Mouse (Mus musculus) kidney, postnatal 0 days (tissue): ENCODE data around the gene Hddc2. TPM values are rescaled to one million over a fixed set of nuclear protein-coding genes. Genes with fewer than 3 reads are reported as not detected.
A peak's percentile ranks its signal among the peaks of the same experiment; 100 is the strongest.

Experiments used
- ATAC-seq: fragments of 200-750 bp; cut with Nextera tagmentation; replicated peaks from 2 replicates; pipeline ENCODE4 v1.8.0; 2017; ENCODE audit warnings: low read depth, moderate number of reproducible peaks, moderate TSS enrichment, moderate library complexity; ENCODE audit not compliant: low FRiP score
- DNase-seq: peaks from one replicate; pipeline ENCODE4 v3.0.0-alpha.2; 2016; ENCODE audit warnings: low spot score
- H3K27ac ChIP-seq: fragments of 300-500 bp; sonication (generic); 2 replicates; pipeline ENCODE4 v1.5.1; 2014; ENCODE audit warnings: mild to moderate bottlenecking
- H3K27me3 ChIP-seq: fragments of 300-500 bp; sonication (generic); 2 replicates; pipeline ENCODE4 v1.6.1; 2014; ENCODE audit warnings: low read length, mixed read lengths; ENCODE audit not compliant: insufficient read depth
- H3K36me3 ChIP-seq: fragments of 300-500 bp; sonication (generic); 2 replicates; pipeline ENCODE4 v1.6.1; 2014; ENCODE audit warnings: low read length, mixed read lengths; ENCODE audit not compliant: insufficient read depth
- H3K4me1 ChIP-seq: fragments of 300-500 bp; sonication (generic); replicated peaks from 2 replicates; pipeline ENCODE4 v1.6.1; 2014; ENCODE audit warnings: antibody characterized with exemption, low read length, mixed read lengths; ENCODE audit not compliant: insufficient read depth
- H3K4me2 ChIP-seq: fragments of 300-500 bp; sonication (generic); 2 replicates; pipeline ENCODE4 v1.6.1; 2014; ENCODE audit warnings: mild to moderate bottlenecking, low read length, moderate library complexity, mixed read lengths
- H3K4me3 ChIP-seq: fragments of 300-500 bp; sonication (generic); replicated peaks from 2 replicates; pipeline ENCODE4 v1.5.1; 2014; ENCODE audit warnings: low read depth, low read length
- H3K9ac ChIP-seq: fragments of 300-500 bp; sonication (generic); 2 replicates; pipeline ENCODE4 v1.6.1; 2014; ENCODE audit warnings: low read depth, low read length
- H3K9me3 ChIP-seq: fragments of 300-500 bp; sonication (generic); replicated peaks from 2 replicates; pipeline ENCODE4 v1.6.1; 2016; ENCODE audit warnings: low read length, inconsistent platforms, mixed read lengths
- CTCF ChIP-seq: IDR thresholded peaks from 2 replicates; pipeline ENCODE4 v1.5.1; 2016; ENCODE audit warnings: antibody characterized with exemption, low read depth, mild to moderate bottlenecking, moderate library complexity
- WGBS: fragments of 180-500 bp; shearing (Covaris S2); extraction: QIAGEN DNeasy Blood & Tissue Kit; methylation state at CpG from one replicate; pipeline ENCODE4 v1.1.7; 2014; 5-methylcytosine and 5-hydroxymethylcytosine counted together
- polyA plus RNA-seq: library from polyadenylated mRNA; unstranded; fragments of >200 nt; fragmentation: Nextera tagmentation; extraction: Ambion mirVana; gene quantifications from 2 replicates; pipeline ENCODE4 v1.2.1, GENCODE M21; 2015

The Hddc2 gene
- polyA plus RNA-seq, 1 experiment from 2014 or later = 96.4 TPM

DNA sequence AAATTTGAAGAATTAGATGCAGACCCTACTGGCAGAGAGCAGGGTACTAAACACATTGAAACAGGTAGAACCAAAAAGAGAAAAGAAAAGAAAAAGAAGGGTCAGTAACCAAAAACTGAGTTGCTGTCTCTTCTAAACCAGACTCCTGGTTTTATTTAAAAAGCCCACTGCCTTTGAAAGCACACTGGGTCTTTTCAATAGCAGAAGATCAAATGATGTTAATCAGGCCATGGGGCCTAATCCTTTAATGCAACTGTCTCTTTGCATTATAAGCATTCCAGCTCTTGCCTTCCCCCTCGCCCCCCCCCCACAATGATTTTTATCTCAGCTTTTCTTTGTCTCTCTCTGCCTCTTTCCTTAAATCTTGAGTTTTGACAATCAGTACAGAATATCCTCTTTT, 16.7 kb upstream of the Hddc2 start:
- no peak for DNase-seq
- 78% methylated on average over 1 of the region's 1 CpGs for WGBS
- H3K9me3 ChIP-seq = no peaks in the 10 kb centered on the region
- no peak for TF ChIP-seq CTCF
- H3K27ac ChIP-seq = no peak overlapping the region
- H3K9ac ChIP-seq = no peak overlapping the region
- no peak for ATAC-seq
- no peak overlapping the region for H3K4me2 ChIP-seq
- no peaks in the 10 kb centered on the region for H3K27me3 ChIP-seq
- H3K4me3 ChIP-seq = no peak overlapping the region
- H3K36me3 ChIP-seq = no peaks in the 10 kb centered on the region
- no peaks in the 10 kb centered on the region for H3K4me1 ChIP-seq

DNA sequence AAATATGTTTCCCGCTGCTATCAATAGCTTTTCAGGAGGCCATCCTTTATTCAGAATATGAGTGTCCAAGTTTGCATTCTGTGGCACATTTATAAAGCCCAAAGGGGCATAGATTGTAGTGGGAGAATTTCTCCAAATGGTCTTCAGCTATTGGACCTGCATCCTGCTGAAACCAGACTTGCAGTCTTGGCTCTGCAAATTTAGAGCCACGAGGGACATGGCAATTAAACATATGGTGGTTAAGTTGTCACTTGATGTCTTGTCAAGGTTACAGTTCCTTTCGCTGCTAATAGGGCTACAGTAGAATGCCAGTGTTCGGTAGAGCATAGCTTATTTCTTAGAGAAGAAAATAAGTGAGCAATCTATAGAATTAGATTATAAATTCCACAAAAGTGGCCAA, 16.1 kb upstream of the Hddc2 start:
- no peak overlapping the region for H3K27ac ChIP-seq
- H3K4me3 ChIP-seq = no peak overlapping the region
- no peaks in the 10 kb centered on the region for H3K27me3 ChIP-seq
- H3K36me3 ChIP-seq = no peaks in the 10 kb centered on the region
- WGBS = 62% methylated on average over 4 of the region's 4 CpGs
- no peak for TF ChIP-seq CTCF
- no peaks in the 10 kb centered on the region for H3K9me3 ChIP-seq
- H3K4me1 ChIP-seq = no peaks in the 10 kb centered on the region
- H3K4me2 ChIP-seq = no peak overlapping the region
- ATAC-seq (no peak), DNase-seq (no peak)
- H3K9ac ChIP-seq = no peak overlapping the region

DNA sequence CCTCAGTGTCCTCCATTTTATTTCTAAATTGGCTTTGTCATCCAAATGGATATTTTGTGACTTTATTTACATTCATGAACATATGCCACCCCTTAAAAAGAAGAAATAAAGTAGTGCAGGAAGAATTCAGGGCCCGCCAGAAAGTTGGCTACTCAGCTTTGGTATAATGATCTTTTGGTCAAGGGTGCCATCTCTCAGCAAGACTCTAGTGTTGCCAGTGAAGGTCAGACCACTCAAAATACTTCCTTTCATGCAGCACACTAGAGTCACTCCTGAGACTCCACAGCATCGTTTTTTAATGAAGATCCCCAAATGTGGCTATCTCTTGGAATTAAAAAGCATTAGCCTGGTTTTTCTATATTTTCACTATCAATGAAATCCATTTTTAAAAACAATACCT, 14.9 kb upstream of the Hddc2 start:
- no peak for DNase-seq
- no peaks in the 10 kb centered on the region for H3K4me1 ChIP-seq
- H3K27me3 ChIP-seq = no peaks in the 10 kb centered on the region
- no peaks in the 10 kb centered on the region for H3K9me3 ChIP-seq
- H3K9ac ChIP-seq = no peak overlapping the region
- no peak overlapping the region for H3K27ac ChIP-seq
- H3K4me2 ChIP-seq = no peak overlapping the region
- TF ChIP-seq CTCF = no peak; the same call in 1 of the 2 replicates
- no peaks in the 10 kb centered on the region for H3K36me3 ChIP-seq
- H3K4me3 ChIP-seq = no peak overlapping the region
- ATAC-seq = no peak
- WGBS = 59% methylated on average over 2 of the region's 2 CpGs

DNA sequence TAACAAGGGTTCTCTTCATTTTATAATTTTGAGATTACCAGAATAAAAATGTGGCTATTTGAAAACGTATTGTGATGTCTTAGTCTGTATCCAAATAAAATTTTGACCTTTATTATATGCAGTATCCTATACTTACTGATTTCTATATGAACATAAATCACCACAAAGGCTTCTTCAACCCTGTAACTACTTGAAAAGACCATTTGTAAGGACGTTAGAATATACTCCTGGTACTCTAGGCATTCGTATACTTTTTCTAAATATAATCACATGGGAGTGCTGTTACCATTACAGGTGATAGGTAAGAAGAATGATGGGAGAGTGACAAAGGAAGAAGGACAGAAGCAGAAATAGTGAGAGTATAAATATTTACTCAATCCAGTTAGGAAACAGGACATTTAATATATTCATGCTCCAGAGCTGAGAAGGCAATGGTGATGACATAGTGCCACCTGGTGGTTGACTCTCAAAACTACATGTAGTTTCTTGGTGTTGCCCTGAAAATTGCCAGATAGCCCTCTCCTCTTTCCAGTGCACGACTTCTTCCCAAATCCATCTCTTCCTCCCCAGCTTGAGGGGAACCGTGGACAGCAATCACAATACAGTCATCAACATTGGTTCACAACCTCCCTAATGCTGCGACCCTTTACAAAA, 14.1 kb upstream of the Hddc2 start:
- H3K9ac ChIP-seq = no peak overlapping the region
- no peaks in the 10 kb centered on the region for H3K4me1 ChIP-seq
- no peak overlapping the region for H3K27ac ChIP-seq
- H3K4me2 ChIP-seq = no peak overlapping the region
- no peaks in the 10 kb centered on the region for H3K9me3 ChIP-seq
- WGBS = 38% methylated on average over 6 of the region's 6 CpGs
- ATAC-seq = no peak; the same call in 1 of the 2 replicates
- no peaks in the 10 kb centered on the region for H3K36me3 ChIP-seq
- DNase-seq = peak; percentile 86
- peak; percentile 96 for TF ChIP-seq CTCF
- no peaks in the 10 kb centered on the region for H3K27me3 ChIP-seq
- H3K4me3 ChIP-seq = no peak overlapping the region

DNA sequence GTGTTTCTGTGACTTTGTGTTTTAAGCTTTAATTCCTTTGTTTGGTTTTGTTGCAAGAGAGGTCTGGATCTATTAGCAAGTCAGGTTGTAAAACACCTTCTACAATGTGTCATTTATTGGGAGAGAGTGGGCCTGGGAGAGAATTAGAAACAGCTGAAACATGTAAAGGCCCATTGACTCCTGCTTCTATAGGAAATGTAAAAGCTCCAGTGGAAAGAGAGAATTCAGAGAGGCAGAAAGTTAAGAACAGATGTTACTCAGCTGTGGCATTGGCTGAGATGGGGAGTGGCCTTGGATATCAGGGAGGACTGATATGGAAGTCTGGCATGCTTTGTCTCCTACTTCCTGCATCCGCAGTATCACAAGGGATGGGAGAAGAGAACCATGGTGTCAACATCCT, 12.9 kb upstream of the Hddc2 start:
- Histone ChIP-seq H3K9me3 (no peaks in the 10 kb centered on the region), H3K4me2 (no peak overlapping the region), H3K27ac (no peak overlapping the region), H3K36me3 (no peaks in the 10 kb centered on the region), H3K4me3 (no peak overlapping the region), H3K9ac (no peak overlapping the region), H3K4me1 (no peaks in the 10 kb centered on the region), H3K27me3 (no peaks in the 10 kb centered on the region)
- no peak for DNase-seq
- no peak for ATAC-seq
- no peak for TF ChIP-seq CTCF
- 53% methylated on average over 1 of the region's 1 CpGs for WGBS

DNA sequence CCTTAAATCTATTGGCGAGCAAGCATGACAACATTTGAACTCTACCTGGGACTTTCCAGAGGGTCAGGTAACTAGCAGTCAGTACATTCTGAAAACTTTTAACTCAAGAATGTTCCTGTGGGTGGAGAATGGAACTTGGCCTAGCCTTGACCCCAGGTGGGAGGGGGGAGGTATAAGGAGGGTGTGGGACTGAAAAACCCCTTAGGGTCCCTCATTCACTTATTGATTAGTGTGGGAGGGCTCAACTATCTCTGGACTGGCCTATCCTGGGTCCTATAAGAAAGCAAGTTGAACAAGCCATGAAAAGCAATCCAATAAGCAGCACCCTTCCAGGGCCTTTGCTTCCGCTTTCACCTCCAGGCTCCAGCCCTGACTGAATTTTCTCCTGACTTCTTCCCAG, 9.7 kb upstream of the Hddc2 start:
- Histone ChIP-seq H3K36me3 (no peaks in the 10 kb centered on the region), H3K27ac (no peak overlapping the region), H3K27me3 (no peaks in the 10 kb centered on the region), H3K9me3 (no peaks in the 10 kb centered on the region), H3K4me2 (no peak overlapping the region), H3K4me3 (no peak overlapping the region), H3K9ac (no peak overlapping the region), H3K4me1 (no peaks in the 10 kb centered on the region)
- TF ChIP-seq CTCF = no peak
- WGBS = 99% methylated on average over 2 of the region's 2 CpGs
- no peak for DNase-seq
- no peak for ATAC-seq
